In the genomic region with DNA sequence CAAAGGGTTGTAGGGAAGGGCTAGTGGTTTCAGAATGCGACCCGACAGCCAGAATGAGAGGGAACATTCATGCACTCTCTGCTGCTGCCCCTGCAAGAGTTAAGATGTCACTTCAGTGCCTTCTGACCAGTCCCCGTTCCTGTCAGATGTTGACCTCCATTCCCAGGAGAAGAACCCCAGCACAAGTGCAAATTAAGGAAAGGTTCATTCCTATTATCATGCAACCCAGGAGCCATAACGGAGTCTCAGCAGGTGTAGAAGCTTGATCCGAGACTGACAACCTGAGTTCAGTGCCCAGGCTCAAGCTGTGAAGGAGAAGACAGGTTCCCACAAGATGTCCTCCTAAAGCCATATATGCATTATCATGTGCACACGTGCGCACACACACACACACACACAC, we compare ENCODE assay signal across 16 mouse cellular contexts.
"Had no signal": no experiment of that assay in that cellular context is flagged by ENCODE, and none has a peak within 500 bp of the region (broad histone marks: within the 10 kb centered on the region; RNA-seq: fewer than 3 reads in every experiment).

No protein-coding gene starts in this region.

- H3K4me1 ChIP-seq: neural tube, embryonic 13.5 days; neural tube, embryonic 15.5 days; stomach, embryonic 15.5 days had no signal

- H3K27ac ChIP-seq: neural tube, embryonic 13.5 days; neural tube, embryonic 15.5 days; stomach, embryonic 15.5 days; stomach, postnatal 0 days had no signal

- H3K4me3 ChIP-seq: neural tube, embryonic 13.5 days; neural tube, embryonic 15.5 days; stomach, embryonic 15.5 days had no signal

- DNase-seq: retina, postnatal 1 day; right cerebral cortex, adult 18-20 months; right cerebral cortex, postnatal 14 days; right cerebral cortex, postnatal 25 days; right cerebral cortex, postnatal 4 days; spleen, adult 18-20 months; thymus, adult 18-20 months; thymus, adult 2 months; thymus, postnatal 14 days; thymus, postnatal 25 days; thymus, postnatal 36 days; thymus, postnatal 4 days had no signal

- H3K27me3 ChIP-seq: neural tube, embryonic 13.5 days; neural tube, embryonic 15.5 days; stomach, embryonic 15.5 days had no signal

- H3K36me3 ChIP-seq: neural tube, embryonic 13.5 days; neural tube, embryonic 15.5 days; stomach, embryonic 15.5 days had no signal

- H3K9me3 ChIP-seq: neural tube, embryonic 13.5 days; neural tube, embryonic 15.5 days; stomach, embryonic 15.5 days had no signal
